Mouse (Mus musculus): ENCODE results near the gene Narfl.

Narfl gene

GRCm38 (mm10) chr17:25807452-25807851, 33.9 kb downstream of the Narfl start:
- peak in 1 of 2 experiments; percentile 38 for DNase-seq

GRCm38 (mm10) chr17:25808028-25808427, 34.5 kb downstream of the Narfl start:
- peak in 1 of 2 experiments; percentile 26 for DNase-seq

GRCm38 (mm10) chr17:25808789-25809605, 35.4 kb downstream of the Narfl start, which contains the start of gene Fbxl16:
Gene Fbxl16, plus strand, starts transcription at chr17:25809085.
- peak; percentile 96 to 97 for DNase-seq

DNA sequence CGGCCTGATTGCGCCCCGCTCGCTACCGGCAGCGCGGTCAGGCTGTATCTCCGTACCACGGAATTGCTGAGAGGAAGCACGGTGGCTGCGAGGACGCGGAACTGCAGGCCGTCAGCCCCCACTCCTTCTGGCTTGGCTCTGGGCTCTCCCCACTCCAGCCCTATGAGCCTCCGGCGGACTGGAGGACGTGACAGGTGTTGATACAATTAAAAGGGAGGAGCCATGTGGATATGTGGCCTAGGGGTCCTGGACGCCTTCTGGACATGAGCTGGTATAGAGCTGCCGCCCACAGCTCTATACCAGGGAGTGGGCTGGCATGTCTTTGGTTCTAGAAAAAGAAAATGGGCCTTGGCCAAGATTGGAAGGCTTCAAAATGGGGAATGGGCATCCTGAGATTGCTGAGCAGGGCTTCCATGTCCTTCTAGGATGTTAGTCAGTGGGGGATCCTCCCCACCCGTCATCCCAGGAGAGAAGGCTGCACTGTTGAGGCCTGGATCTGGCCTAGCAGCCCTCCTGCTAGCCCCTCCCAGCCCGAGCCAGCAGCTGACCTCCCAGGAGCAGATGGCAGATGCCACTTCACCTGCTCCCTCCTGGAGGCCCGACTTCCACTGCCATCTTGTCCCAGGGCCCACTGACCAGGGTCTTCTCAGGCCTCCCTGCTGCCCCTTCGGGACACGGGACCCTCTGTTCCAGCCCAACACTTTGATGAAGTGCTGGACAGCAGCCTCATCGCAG, 36.2 kb downstream of the Narfl start:
- peak; percentile 82 to 84 for DNase-seq

DNA sequence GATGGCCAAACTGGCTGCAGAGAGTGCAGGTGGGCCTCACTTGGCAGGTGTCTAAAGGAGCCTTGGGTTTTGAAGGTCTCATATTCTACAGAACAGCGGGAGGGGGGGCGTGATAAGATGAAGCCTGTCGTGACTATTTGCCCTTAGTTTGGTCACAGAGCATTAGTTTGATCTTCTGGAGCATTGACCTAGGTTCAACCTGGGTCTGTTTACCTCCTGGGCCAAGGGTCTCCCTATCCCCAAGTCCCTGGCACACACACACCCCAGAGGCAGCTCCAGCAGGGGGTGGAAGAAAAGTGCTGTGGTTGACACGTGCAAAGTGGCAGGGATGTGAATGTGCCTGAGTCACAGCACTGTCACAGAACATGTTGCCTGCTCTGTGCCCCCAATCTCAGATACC, 37.3 kb downstream of the Narfl start:
- DNase-seq: peak in 1 of 2 experiments; percentile 24

DNA sequence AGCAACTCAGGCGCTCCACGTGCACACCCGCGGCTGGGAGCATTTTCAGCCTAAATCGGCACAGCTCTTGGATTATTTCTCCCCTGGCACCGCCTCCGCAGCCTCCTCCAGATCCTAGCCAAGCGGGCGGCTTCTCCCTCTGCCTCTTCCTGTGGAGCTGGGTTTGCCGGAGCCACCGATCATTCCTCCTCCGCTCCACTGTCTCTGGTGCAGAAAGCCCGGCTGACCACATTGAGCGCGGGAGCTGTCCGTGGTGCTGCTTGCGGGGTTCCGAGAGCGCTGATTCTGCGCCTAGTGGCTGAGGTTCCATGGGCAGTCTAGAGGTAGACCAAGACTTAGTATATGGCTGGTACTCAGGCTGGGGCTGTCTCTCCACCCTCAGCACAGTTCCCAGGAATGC, 39.9 kb downstream of the Narfl start:
- peak; percentile 72 to 73 for DNase-seq

GRCm38 (mm10) chr17:25817662-25818061, 44.1 kb downstream of the Narfl start:
- DNase-seq: no peak

DNA sequence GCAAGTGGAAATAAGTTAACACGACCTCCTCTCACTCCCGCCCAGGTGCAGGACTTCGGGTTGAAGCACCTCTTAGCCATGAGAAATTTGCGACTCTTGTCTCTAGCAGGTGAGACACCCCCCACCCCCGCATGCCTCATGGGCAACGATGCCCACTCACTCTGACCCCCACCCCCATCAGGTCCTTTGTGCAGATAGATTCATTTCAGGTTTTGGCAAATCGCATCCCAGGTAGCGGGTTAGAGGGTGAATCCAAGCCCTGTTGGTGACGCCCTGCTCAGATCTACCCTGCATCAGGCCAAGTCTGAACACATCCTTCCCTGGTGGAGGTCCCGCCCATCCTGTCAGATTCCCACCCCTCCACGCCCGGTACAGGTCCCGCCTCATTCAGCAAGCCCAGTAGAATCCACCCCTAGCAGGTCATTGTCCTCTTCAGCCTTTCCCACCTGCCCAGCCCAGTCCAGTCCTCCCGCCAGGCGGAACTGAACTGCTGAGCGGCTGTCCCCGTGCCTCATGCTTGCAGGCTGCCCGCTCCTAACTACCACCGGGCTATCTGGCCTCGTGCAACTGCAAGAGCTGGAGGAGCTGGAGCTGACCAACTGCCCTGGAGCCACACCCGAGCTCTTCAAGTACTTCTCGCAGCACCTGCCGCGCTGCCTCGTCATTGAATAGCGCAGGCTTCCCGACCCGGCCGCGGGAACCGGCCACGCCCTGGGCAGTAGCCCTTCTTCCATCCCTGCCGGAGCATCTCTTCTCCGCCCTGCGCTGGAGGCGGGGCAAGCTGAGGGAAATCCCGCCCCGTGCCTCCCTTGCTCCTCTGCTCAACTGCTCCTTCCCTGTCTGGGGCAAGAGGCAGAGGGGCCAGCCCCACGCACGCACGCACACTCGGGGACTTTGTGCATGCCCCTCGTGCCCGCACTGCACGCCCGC, 45.5 kb downstream of the Narfl start:
- no peak for DNase-seq

GRCm38 (mm10) chr17:25823452-25823851, 49.9 kb downstream of the Narfl start, which contains the start of gene Wdr24:
Gene Wdr24, plus strand, starts transcription at chr17:25823627.
- peak; percentile 86 for DNase-seq

GRCm38 (mm10) chr17:25824362-25825142, 51.0 kb downstream of the Narfl start:
- no peak for DNase-seq

- no peak for DNase-seq
Measured at GRCm38 (mm10) chr17:25825311-25825710, 51.7 kb downstream of the Narfl start.

- DNase-seq: no peak
Measured at GRCm38 (mm10) chr17:25825984-25826570, 52.5 kb downstream of the Narfl start.

GRCm38 (mm10) chr17:25827011-25827410, 53.4 kb downstream of the Narfl start:
- no peak for DNase-seq

DNA sequence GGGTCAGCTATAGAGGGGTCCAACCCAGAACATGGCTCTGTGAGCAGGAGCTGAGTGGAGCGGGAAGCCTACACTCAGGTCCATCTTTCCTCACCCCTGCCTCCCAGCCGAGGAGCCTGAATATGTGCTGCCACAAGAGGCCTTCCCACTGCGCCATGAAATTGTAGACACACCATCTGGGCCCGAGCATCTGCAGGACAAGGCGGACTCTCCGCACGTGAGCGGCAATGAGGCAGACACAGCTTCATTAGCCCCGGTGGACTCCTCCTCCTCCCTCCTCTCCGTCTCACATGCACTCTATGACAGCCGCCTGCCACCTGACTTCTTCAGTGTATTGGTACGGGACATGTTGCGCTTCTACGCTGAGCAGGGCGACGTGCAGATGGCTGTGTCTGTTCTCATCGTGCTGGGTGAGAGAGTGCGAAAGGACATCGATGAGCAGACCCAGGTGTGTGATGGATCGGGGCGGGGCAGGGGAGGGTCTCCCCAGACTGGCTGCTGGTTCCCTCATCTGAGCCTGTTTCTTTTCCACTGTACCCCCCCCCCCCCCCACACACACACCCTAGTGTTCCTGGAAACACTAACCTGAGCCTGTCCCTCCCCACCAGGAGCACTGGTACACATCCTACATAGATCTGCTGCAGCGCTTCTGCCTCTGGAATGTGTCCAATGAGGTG, 54.1 kb downstream of the Narfl start:
- DNase-seq: peak in 1 of 2 experiments; percentile 31

DNA sequence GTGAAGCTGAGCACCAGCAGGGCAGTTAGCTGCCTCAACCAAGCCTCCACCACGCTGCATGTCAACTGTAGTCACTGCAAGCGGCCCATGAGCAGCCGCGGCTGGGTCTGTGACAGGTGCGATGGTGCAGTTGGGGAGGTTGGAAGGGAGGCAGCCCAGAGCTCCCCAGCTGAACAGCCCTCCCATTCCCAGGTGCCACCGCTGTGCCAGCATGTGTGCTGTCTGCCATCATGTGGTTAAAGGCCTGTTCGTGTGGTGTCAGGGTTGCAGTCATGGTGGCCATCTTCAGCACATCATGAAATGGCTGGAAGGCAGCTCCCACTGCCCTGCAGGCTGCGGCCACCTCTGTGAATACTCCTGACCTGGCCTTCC, 54.6 kb downstream of the Narfl start:
- DNase-seq: peak in 1 of 2 experiments; percentile 22

DNA sequence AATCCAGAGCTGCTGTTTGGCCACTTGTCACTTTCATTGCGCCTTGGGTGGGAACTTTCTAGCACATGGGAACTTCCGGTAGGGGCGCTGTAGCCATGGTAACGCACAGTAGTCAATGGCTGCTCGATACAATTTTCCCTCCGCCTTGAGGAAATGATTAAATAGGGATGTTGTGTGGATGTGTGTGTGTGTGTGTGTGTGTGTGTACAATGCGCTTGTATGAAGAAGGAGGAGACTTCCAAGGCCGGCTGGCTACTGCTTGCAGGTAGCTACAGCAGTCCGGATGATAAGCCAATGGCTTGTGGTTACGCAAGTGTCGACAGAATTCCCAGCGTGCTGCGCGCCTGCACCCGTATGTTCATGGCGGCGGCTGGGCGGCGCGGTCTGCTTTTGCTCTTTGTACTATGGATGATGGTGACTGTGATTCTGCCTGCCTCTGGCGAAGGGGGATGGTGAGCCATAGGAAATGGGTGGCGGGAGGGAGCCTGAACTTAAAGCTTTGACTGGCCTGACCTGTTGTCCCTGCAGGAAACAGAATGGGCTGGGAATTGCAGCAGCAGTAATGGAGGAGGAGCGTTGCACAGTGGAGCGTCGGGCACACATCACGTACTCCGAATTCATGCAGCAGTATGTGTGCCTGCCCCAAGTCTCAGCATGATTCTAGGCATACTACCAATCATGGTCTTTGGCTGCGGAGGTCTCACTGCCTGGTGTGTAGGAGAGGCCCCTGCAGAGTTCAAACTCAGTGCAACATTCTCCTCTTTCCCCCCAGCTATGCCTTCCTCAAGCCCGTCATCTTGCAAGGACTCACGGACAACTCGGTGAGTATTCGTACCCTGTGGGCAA, 55.4 kb downstream of the Narfl start, which contains the start of gene Jmjd8:
Gene Jmjd8 (plus strand): TSS at position 156 of the 846 bp plus-strand sequence.
- peak; percentile 88 for DNase-seq

GRCm38 (mm10) chr17:25829558-25830017, 56.0 kb downstream of the Narfl start:
- DNase-seq: peak in 1 of 2 experiments; percentile 34

DNA sequence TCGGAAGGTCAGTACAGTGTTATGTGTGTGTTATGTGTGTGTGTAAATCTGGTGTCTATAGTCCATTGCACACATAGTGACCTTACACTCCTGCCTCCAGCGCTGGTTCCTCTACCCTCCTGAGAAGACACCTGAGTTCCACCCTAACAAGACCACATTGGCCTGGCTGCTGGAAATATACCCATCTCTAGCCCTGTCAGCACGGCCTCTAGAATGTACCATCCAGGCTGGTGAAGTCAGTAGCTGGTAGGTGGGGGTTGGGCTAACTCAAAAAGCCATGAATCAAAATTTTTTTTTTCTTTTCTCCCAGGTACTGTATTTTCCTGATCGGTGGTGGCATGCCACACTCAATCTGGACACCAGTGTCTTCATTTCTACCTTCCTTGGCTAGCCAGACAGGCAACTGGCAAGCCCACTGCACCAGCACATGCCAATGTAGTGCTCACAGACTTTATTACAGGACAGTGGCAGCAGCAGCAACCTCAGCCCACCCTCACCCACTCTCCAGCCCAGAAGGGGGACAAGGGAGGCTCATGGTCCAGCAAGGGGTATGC, 56.7 kb downstream of the Narfl start:
- DNase-seq: no peak

DNA sequence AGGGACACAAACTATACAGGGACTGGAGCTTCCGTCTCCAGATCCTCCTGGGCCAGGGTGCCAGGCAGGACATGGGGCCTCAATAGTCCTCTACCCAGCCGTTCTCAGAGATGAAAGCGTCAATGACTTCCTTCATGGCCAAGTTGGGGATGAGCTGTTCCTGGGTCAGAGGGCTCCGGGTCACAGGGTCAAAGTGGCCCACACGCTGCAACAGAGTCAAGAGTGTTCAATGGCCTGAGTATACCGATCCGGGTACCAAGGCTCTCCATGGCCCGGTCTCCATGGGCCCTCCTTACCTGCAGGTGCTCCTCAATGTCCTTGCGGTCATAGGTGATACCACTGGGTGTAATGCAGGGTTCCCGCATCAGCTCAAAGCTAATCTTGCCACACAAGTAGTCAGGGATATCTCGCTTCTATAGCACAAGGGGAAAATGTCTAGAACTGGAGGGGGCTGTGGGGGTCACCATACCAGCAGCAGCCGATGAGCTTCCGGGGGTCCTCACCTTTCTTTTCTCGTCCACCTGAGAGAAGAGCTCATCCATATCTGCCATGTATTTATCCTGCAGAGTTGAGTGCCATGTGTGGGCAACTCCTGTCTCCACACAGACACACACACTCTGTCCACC, 57.3 kb downstream of the Narfl start:
- DNase-seq: no peak
